Mouse (Mus musculus) stomach, postnatal 0 days (tissue): ENCODE measurements around the gene Selenos. TPM values are rescaled to one million over a fixed set of nuclear protein-coding genes. Genes with fewer than 3 reads are reported as not detected.

Source experiments
- ATAC-seq: fragments of 200-750 bp; cut with Nextera tagmentation; 2 replicates; pipeline ENCODE4 v1.8.0; 2017; ENCODE audit not compliant: low FRiP score, low TSS enrichment
- DNase-seq: peaks from one replicate; pipeline ENCODE4 v3.0.0-alpha.2; 2016; ENCODE audit warnings: low spot score
- H3K27ac ChIP-seq: fragments of 300-500 bp; sonication (generic); replicated peaks from 2 replicates; pipeline ENCODE4 v1.5.1; 2014; ENCODE audit warnings: mild to moderate bottlenecking, control low read depth
- H3K27me3 ChIP-seq: fragments of 300-500 bp; sonication (generic); 2 replicates; pipeline ENCODE4 v1.6.1; 2014; ENCODE audit warnings: low read length; ENCODE audit not compliant: control insufficient read depth, insufficient read depth
- H3K36me3 ChIP-seq: fragments of 300-500 bp; sonication (generic); 2 replicates; pipeline ENCODE4 v1.6.1; 2014; ENCODE audit warnings: low read length, mixed read lengths; ENCODE audit not compliant: control insufficient read depth, insufficient read depth
- H3K4me1 ChIP-seq: fragments of 300-500 bp; sonication (generic); replicated peaks from 2 replicates; pipeline ENCODE4 v1.6.1; 2014; ENCODE audit warnings: antibody characterized with exemption; ENCODE audit not compliant: control insufficient read depth, insufficient read depth
- H3K4me2 ChIP-seq: fragments of 300-500 bp; sonication (generic); replicated peaks from 2 replicates; pipeline ENCODE4 v1.6.1; 2014; ENCODE audit warnings: low read depth, mild to moderate bottlenecking, control low read depth, moderate library complexity
- H3K4me3 ChIP-seq: fragments of 300-500 bp; sonication (generic); 2 replicates; pipeline ENCODE4 v1.5.1; 2014; ENCODE audit warnings: low read depth, low read length, control low read depth
- H3K9ac ChIP-seq: fragments of 300-500 bp; sonication (generic); 2 replicates; pipeline ENCODE4 v1.6.1; 2014; ENCODE audit warnings: mild to moderate bottlenecking, low read length, control low read depth, mixed read lengths
- H3K9me3 ChIP-seq: fragments of 300-500 bp; sonication (generic); 2 replicates; pipeline ENCODE4 v1.6.1; 2016; ENCODE audit warnings: low read length; ENCODE audit not compliant: control insufficient read depth
- CTCF ChIP-seq: IDR thresholded peaks from 2 replicates; pipeline ENCODE4 v1.5.1; 2016; ENCODE audit warnings: antibody characterized with exemption, low read depth, mild to moderate bottlenecking, moderate library complexity
- EP300 ChIP-seq: optimal IDR thresholded peaks from 2 replicates; pipeline ENCODE3; 2016; ENCODE audit warnings: antibody characterized with exemption
- WGBS: fragments of 180-500 bp; shearing (Covaris S2); extraction: QIAGEN DNeasy Blood & Tissue Kit; methylation state at CpG from one replicate; pipeline ENCODE4 v1.1.7; 2014; 5-methylcytosine and 5-hydroxymethylcytosine counted together
- polyA plus RNA-seq: library from polyadenylated mRNA; unstranded; fragments of >200 nt; fragmentation: Nextera tagmentation; extraction: Ambion mirVana; gene quantifications from 2 replicates; pipeline ENCODE4 v1.2.1, GENCODE M21; 2015

The Selenos gene
- polyA plus RNA-seq, 1 experiment from 2014 or later: 143 TPM

DNA sequence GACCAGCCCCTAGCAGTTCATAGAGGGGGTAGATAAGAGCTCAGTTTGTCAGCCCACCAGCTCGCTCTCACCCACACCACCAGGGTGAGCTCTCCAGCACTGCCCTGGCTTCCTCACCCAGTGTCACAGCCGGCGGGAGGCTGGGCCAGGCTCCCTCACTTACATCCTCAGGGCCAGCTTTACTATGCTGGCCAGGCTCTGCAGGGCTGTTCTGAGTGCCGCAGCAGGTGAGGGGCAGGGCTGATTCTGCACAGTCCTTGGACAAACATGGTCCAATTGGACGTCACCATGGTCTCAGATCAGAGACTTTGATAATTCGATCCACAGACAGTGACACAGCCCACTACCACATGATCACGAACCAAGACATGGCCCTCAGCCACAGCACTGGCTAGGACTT is 12.1 kb downstream of the Selenos start:
- DNase-seq (no peak), ATAC-seq (no peak)
- H3K4me1 ChIP-seq: no peaks in the 10 kb centered on the region
- no peak overlapping the region for H3K4me2 ChIP-seq
- peaks cover 32% of the 10 kb centered on the region for H3K36me3 ChIP-seq
- H3K9ac ChIP-seq: no peak overlapping the region
- H3K4me3 ChIP-seq: no peak overlapping the region
- no peaks in the 10 kb centered on the region for H3K27me3 ChIP-seq
- 80% methylated on average over 7 of the region's 7 CpGs for WGBS
- H3K9me3 ChIP-seq: no peaks in the 10 kb centered on the region
- H3K27ac ChIP-seq: no peak overlapping the region
- TF ChIP-seq CTCF (no peak), EP300 (no peak)

DNA sequence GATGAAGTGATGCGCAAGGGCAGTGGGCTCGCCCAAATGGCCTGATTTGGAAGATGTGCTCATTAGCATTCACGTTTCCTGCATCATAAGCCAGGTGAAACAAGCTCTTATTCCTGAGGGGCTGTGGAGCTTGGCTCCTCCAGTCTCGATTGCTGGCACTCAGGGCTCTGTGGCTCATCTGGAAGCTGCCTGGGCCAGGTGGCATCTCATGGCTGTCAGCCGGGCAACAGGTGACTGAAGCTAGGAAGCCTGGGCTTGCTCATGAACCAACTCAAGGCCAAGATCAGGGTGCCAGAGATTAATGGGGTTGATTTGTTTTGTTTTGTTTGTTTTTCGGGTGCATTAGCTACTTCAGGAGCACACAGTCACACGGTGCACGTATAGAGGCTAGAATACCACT is 13.2 kb downstream of the Selenos start:
- no peak for TF ChIP-seq CTCF
- no peak for TF ChIP-seq EP300

DNA sequence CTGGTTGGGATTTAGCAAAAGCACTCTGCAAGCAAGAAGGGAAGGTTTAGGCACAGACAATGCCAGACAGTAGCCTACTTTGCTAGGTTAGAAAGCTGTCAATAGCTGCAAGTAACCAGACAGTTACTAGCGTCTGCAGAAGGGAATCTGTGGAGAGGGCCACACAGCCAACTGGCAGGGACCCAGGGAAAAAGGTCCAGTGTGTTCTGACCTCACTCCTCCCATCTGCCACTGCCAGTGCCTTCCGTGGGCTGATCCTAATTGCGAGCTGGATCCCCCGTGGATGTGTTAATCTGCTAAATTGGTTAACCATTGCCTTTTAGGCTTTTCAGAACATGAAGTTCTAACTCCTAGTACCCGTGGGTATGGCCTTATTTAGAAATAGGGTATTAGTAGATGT is 14.7 kb downstream of the Selenos start:
- peaks cover 20% of the 10 kb centered on the region for H3K36me3 ChIP-seq
- WGBS: 69% methylated on average over 5 of the region's 5 CpGs
- H3K27ac ChIP-seq: no peak overlapping the region
- no peak overlapping the region for H3K4me2 ChIP-seq
- no peaks in the 10 kb centered on the region for H3K4me1 ChIP-seq
- DNase-seq: no peak
- TF ChIP-seq CTCF (no peak), EP300 (no peak)
- no peak for ATAC-seq
- no peaks in the 10 kb centered on the region for H3K9me3 ChIP-seq
- H3K9ac ChIP-seq: no peak overlapping the region
- H3K27me3 ChIP-seq: no peaks in the 10 kb centered on the region
- H3K4me3 ChIP-seq: no peak overlapping the region

More for the DNA sequence above, 13.2 kb downstream of the Selenos start:
- no peaks in the 10 kb centered on the region for H3K4me1 ChIP-seq
- H3K9ac ChIP-seq: no peak overlapping the region
- H3K27ac ChIP-seq: no peak overlapping the region
- H3K36me3 ChIP-seq: peaks cover 27% of the 10 kb centered on the region
- H3K9me3 ChIP-seq: no peaks in the 10 kb centered on the region
- H3K4me2 ChIP-seq: no peak overlapping the region
- H3K27me3 ChIP-seq: no peaks in the 10 kb centered on the region
- H3K4me3 ChIP-seq: no peak overlapping the region
- WGBS: 78% methylated on average over 8 of the region's 8 CpGs
- ATAC-seq: no peak
- DNase-seq: no peak

GRCm38 (mm10) chr7:66098803-66099202 is 19.4 kb downstream of the Selenos start:
- no peaks in the 10 kb centered on the region for H3K36me3 ChIP-seq
- no peak overlapping the region for H3K9ac ChIP-seq
- WGBS: 90% methylated on average over 7 of the region's 7 CpGs
- no peaks in the 10 kb centered on the region for H3K27me3 ChIP-seq
- TF ChIP-seq EP300 (no peak), CTCF (no peak)
- H3K4me2 ChIP-seq: no peak overlapping the region
- DNase-seq (no peak), ATAC-seq (no peak)
- no peaks in the 10 kb centered on the region for H3K4me1 ChIP-seq
- no peaks in the 10 kb centered on the region for H3K9me3 ChIP-seq
- H3K27ac ChIP-seq: no peak overlapping the region
- H3K4me3 ChIP-seq: no peak overlapping the region

GRCm38 (mm10) chr7:66101866-66102265 is 22.4 kb downstream of the Selenos start:
- WGBS: 4% methylated on average over 4 of the region's 4 CpGs
- no peak overlapping the region for H3K4me2 ChIP-seq
- ATAC-seq (no peak), DNase-seq (no peak)
- H3K27me3 ChIP-seq: no peaks in the 10 kb centered on the region
- no peak overlapping the region for H3K27ac ChIP-seq
- H3K9me3 ChIP-seq: no peaks in the 10 kb centered on the region
- no peaks in the 10 kb centered on the region for H3K36me3 ChIP-seq
- no peak for TF ChIP-seq EP300
- peak; percentile 83 for TF ChIP-seq CTCF
- H3K4me1 ChIP-seq: 0 out of 2 replicates have a peak, but pooled peaks cover 2% of the 10 kb centered on the region
- no peak overlapping the region for H3K4me3 ChIP-seq
- H3K9ac ChIP-seq: no peak overlapping the region

GRCm38 (mm10) chr7:66104531-66104930 is 25.1 kb downstream of the Selenos start:
- Histone ChIP-seq H3K9ac (no peak overlapping the region), H3K9me3 (no peaks in the 10 kb centered on the region), H3K4me3 (no peak overlapping the region), H3K27me3 (no peaks in the 10 kb centered on the region), H3K4me1 (0 out of 2 replicates have a peak, but pooled peaks cover 4% of the 10 kb centered on the region), H3K36me3 (no peaks in the 10 kb centered on the region), H3K4me2 (no peak overlapping the region), H3K27ac (no peak overlapping the region)
- WGBS: 87% methylated on average over 5 of the region's 5 CpGs
- TF ChIP-seq EP300 (no peak), CTCF (no peak)
- ATAC-seq: no peak
- DNase-seq: no peak
